ENCODE assay signal across 20 mouse cellular contexts in genomic region chr6:52712563-52712962, GRCm38 (mm10). TPM values are rescaled to one million over a fixed set of nuclear protein-coding genes. Genes with fewer than 3 reads are reported as not detected.
A peak's percentile ranks its signal among the peaks of the same experiment; 100 is the strongest.
DNase-seq lines count a peak whose midpoint lies in the region; ATAC-seq and TF ChIP-seq lines count a peak whose summit lies in the region.
"Had no signal": no experiment of that assay in that cellular context is flagged by ENCODE, and none has a peak within 500 bp of the region (broad histone marks: within the 10 kb centered on the region; RNA-seq: fewer than 3 reads in every experiment).

No protein-coding gene starts in this region.

- no peak for TF ChIP-seq CTCF in spleen, adult 2 months (IDR thresholded peaks at IDR 0.05; ENCODE audit: extremely low read depth, insufficient read depth, insufficient read length, insufficient replicate concordance)
- no peak for TF ChIP-seq CTCF in MEL (IDR thresholded peaks at IDR 0.05 in 2 of 3, conservative IDR thresholded peaks at IDR 0.05 in 1 of 3; ENCODE audit: control insufficient read depth in 1 of 3, insufficient read depth in 1 of 3, low read depth in 2 of 3, low read length in 3 of 3, poor library complexity in 1 of 3, severe bottlenecking in 1 of 3)
- no peak for TF ChIP-seq CTCF in liver, embryonic 14.5 days (IDR thresholded peaks at IDR 0.05; ENCODE audit: low read depth)
- no peak for TF ChIP-seq CTCF in cerebellum, adult 2 months (IDR thresholded peaks at IDR 0.05; ENCODE audit: borderline replicate concordance, insufficient read depth, low read depth, low read length)

- no peak for ATAC-seq in liver, embryonic 14.5 days (ENCODE audit: insufficient read depth)

- H3K4me1 ChIP-seq in spleen, adult 2 months (ENCODE audit: control insufficient read depth, insufficient read depth, insufficient read length) = peaks cover 8% of the 10 kb centered on the region
- H3K4me1 ChIP-seq in MEL (ENCODE audit: control insufficient read depth in 1 of 2, insufficient read depth in 2 of 2, low read length in 2 of 2) = peaks cover 0 to 2% of the 10 kb centered on the region in 2 experiments; a peak in 1 of 4 replicates
- H3K4me1 ChIP-seq in liver, embryonic 14.5 days (replicated peaks; ENCODE audit: control insufficient read depth in 2 of 2, insufficient read depth in 2 of 2, low read length in 1 of 2) = peaks cover 10 to 17% of the 10 kb centered on the region in 2 experiments
- H3K4me1 ChIP-seq in cerebellum, adult 2 months (ENCODE audit: control insufficient read depth, insufficient read depth, low read length) = no peaks in the 10 kb centered on the region

- H3K79me2 ChIP-seq in MEL (ENCODE audit: control insufficient read depth, insufficient read depth, low read length, poor library complexity) = peaks cover 27% of the 10 kb centered on the region

- peak overlapping the region; percentile 70 for H3K9ac ChIP-seq in MEL (ENCODE audit: control insufficient read depth, low read depth, low read length, poor library complexity, severe bottlenecking)
- no peak overlapping the region for H3K9ac ChIP-seq in liver, embryonic 14.5 days (replicated peaks)

- no peaks in the 10 kb centered on the region for H3K27me3 ChIP-seq in spleen, adult 2 months (ENCODE audit: control insufficient read depth, insufficient read depth, low read length)
- no peaks in the 10 kb centered on the region for H3K27me3 ChIP-seq in MEL (ENCODE audit: control insufficient read depth in 1 of 2, insufficient read depth in 2 of 2, low read length in 2 of 2)
- no peaks in the 10 kb centered on the region for H3K27me3 ChIP-seq in liver, embryonic 14.5 days (ENCODE audit: control insufficient read depth, insufficient read depth, low read length)
- no peaks in the 10 kb centered on the region for H3K27me3 ChIP-seq in cerebellum, adult 2 months (ENCODE audit: control insufficient read depth, insufficient read depth, low read length)
- H3K27me3 ChIP-seq: forebrain, embryonic 13.5 days; neural tube, embryonic 15.5 days had no signal

- intact Hi-C loops in left cerebral cortex, postnatal 36 days (cut with DNase I) = loop anchor here (5.0 kb wide), 1 partner anchor 70 kb away; the partner anchor contains the start of gene Hibadh

- H3K9me3 ChIP-seq in MEL (replicated peaks; ENCODE audit: insufficient read depth, low read length) = no peaks in the 10 kb centered on the region
- H3K9me3 ChIP-seq in liver, embryonic 14.5 days (ENCODE audit: control insufficient read depth, low read length) = no peaks in the 10 kb centered on the region
- H3K9me3 ChIP-seq: forebrain, embryonic 13.5 days; neural tube, embryonic 15.5 days had no signal

- DNase-seq in spleen, adult 2 months (ENCODE audit: low read depth in 1 of 2, low spot score in 2 of 2) = no peak
- no peak for DNase-seq in spleen, postnatal 14 days (ENCODE audit: low spot score in 2 of 2)
- DNase-seq in MEL (ENCODE audit: low read depth, low spot score) = peak; percentile 42
- no peak for DNase-seq in liver, embryonic 14.5 days (ENCODE audit: low read depth in 3 of 3, low spot score in 3 of 3)
- no peak for DNase-seq in embryo, embryonic 11 days
- DNase-seq in left cerebral cortex, postnatal 36 days (ENCODE audit: low spot score in 2 of 2) = no peak
- no peak for DNase-seq in cerebellum, adult 2 months
- DNase-seq: adrenal gland, postnatal 14 days; cerebellum, adult 11 months; cerebellum, postnatal 25 days; gastrocnemius, postnatal 10 days; heart, adult 18-20 months; heart, postnatal 36 days; kidney, adult 11 months; midbrain, embryonic 14.5 days; right cerebral cortex, postnatal 14 days; thymus, adult 18-20 months; thymus, postnatal 4 days had no signal

- TF ChIP-seq POLR2A in spleen, adult 2 months (IDR thresholded peaks at IDR 0.05; ENCODE audit: low read depth, low read length) = no peak
- 0 out of 4 replicates have a peak, but pooled peaks of 1 of the 2 experiments have one; percentile 23 for TF ChIP-seq POLR2A in MEL (IDR thresholded peaks at IDR 0.05; ENCODE audit: control insufficient read depth in 1 of 2, insufficient read depth in 1 of 2, low read depth in 1 of 2, low read length in 2 of 2, poor library complexity in 1 of 2)
- TF ChIP-seq POLR2A in cerebellum, adult 2 months (IDR thresholded peaks at IDR 0.05; ENCODE audit: borderline replicate concordance, insufficient read depth, low read length) = no peak

- no peak overlapping the region; the same call in 1 of the 2 replicates for H3K4me3 ChIP-seq in spleen, adult 2 months (ENCODE audit: extremely low read depth, insufficient read depth, insufficient read length)
- H3K4me3 ChIP-seq in MEL (ENCODE audit: control insufficient read depth in 1 of 2, insufficient read depth in 1 of 2, low read depth in 2 of 2, low read length in 2 of 2) = peak overlapping the region; percentile 30 to 98
- H3K4me3 ChIP-seq in liver, embryonic 14.5 days (ENCODE audit: insufficient read depth in 1 of 2, low read depth in 2 of 2, low read length in 2 of 2) = no peak overlapping the region
- no peak overlapping the region for H3K4me3 ChIP-seq in cerebellum, adult 2 months (replicated peaks; ENCODE audit: insufficient read depth, low read depth, low read length)

- TF ChIP-seq RAD21 in MEL (IDR thresholded peaks at IDR 0.05; ENCODE audit: low read depth, low read length) = no peak

- peak overlapping the region; percentile 77 for H3K4me2 ChIP-seq in liver, embryonic 14.5 days (ENCODE audit: low read depth)

- 7% methylated on average over 2 of the region's 2 CpGs for WGBS in spleen, adult 2 months
- WGBS in liver, embryonic 14.5 days (ENCODE audit: insufficient replicate concordance) = 15% methylated on average over 2 of the region's 2 CpGs
- 86% methylated on average over 2 of the region's 2 CpGs for WGBS in cerebellum, adult 2 months

- H3K27ac ChIP-seq in spleen, adult 2 months (ENCODE audit: insufficient read depth, low read length) = peak overlapping the region; percentile 73
- peak overlapping the region; percentile 43 for H3K27ac ChIP-seq in MEL (ENCODE audit: control insufficient read depth, low read depth, low read length)
- peak overlapping the region; percentile 12 for H3K27ac ChIP-seq in liver, embryonic 14.5 days
- no peak overlapping the region for H3K27ac ChIP-seq in cerebellum, adult 2 months (ENCODE audit: insufficient read depth, low read length)

- no peaks in the 10 kb centered on the region for H3K36me3 ChIP-seq in spleen, adult 2 months (ENCODE audit: control insufficient read depth, insufficient read depth, low read length)
- peaks cover 0 to 11% of the 10 kb centered on the region in 2 experiments; a peak in 2 of 4 replicates for H3K36me3 ChIP-seq in MEL (ENCODE audit: control insufficient read depth in 1 of 2, insufficient read depth in 2 of 2, low read length in 2 of 2)
- no peaks in the 10 kb centered on the region for H3K36me3 ChIP-seq in liver, embryonic 14.5 days (replicated peaks; ENCODE audit: control insufficient read depth, insufficient read depth, low read depth)
- H3K36me3 ChIP-seq: neural tube, embryonic 15.5 days had no signal

- TF ChIP-seq EP300 in MEL (IDR thresholded peaks at IDR 0.05; ENCODE audit: low read depth in 1 of 2, low read length in 2 of 2) = no peak
- TF ChIP-seq EP300 in liver, embryonic 14.5 days (IDR thresholded peaks at IDR 0.05; ENCODE audit: low read depth) = no peak

TF ChIP-seq in MEL, 35 proteins besides CTCF, POLR2A, EP300 and RAD21 (continues in another document):
- no peak for TF ChIP-seq MAX (IDR thresholded peaks at IDR 0.05; ENCODE audit: low read length)
- TF ChIP-seq NELFE (IDR thresholded peaks at IDR 0.05; ENCODE audit: low read depth, low read length) = peak; percentile 17; the same call in 1 of the 2 replicates
- no peak for TF ChIP-seq USF1 (IDR thresholded peaks at IDR 0.05; ENCODE audit: low read depth, low read length)
- TF ChIP-seq ZKSCAN1 (IDR thresholded peaks at IDR 0.05; ENCODE audit: low read depth, low read length) = no peak
- TF ChIP-seq MAZ (IDR thresholded peaks at IDR 0.05; ENCODE audit: low read depth, low read length) = no peak
- no peak for TF ChIP-seq CHD2 (IDR thresholded peaks at IDR 0.05; ENCODE audit: low read length)
- TF ChIP-seq UBTF (IDR thresholded peaks at IDR 0.05; ENCODE audit: borderline replicate concordance, insufficient read depth, low read depth, low read length) = no peak
- no peak for TF ChIP-seq MYB (IDR thresholded peaks at IDR 0.05; ENCODE audit: low read depth, low read length)
- TF ChIP-seq GABPA (IDR thresholded peaks at IDR 0.05; ENCODE audit: low read depth, low read length) = no peak
- TF ChIP-seq CHD1 (IDR thresholded peaks at IDR 0.05; ENCODE audit: low read depth, low read length) = no peak
- no peak; the same call in 1 of the 2 replicates for TF ChIP-seq RCOR1 (IDR thresholded peaks at IDR 0.05; ENCODE audit: low read depth, low read length)
- TF ChIP-seq MEF2A (IDR thresholded peaks at IDR 0.05; ENCODE audit: extremely low read depth, insufficient replicate concordance, low read depth, low read length, poor library complexity, severe bottlenecking) = no peak
- no peak for TF ChIP-seq MYC (IDR thresholded peaks at IDR 0.05; ENCODE audit: low read depth, low read length)
- TF ChIP-seq TAL1 (IDR thresholded peaks at IDR 0.05; ENCODE audit: low read length) = no peak
- TF ChIP-seq ZC3H11A (IDR thresholded peaks at IDR 0.05; ENCODE audit: low read depth, low read length) = no peak
- TF ChIP-seq TBP (IDR thresholded peaks at IDR 0.05; ENCODE audit: low read depth, low read length) = peak; percentile 59; the same call in 1 of the 2 replicates
- TF ChIP-seq USF2 (IDR thresholded peaks at IDR 0.05; ENCODE audit: borderline replicate concordance in 1 of 2, insufficient read depth in 1 of 2, low read depth in 1 of 2, low read length in 2 of 2) = no peak
- TF ChIP-seq ETS1 (IDR thresholded peaks at IDR 0.05; ENCODE audit: low read depth, low read length) = no peak
- TF ChIP-seq NRF1 (IDR thresholded peaks at IDR 0.05; ENCODE audit: insufficient read depth, low read depth, low read length, poor library complexity, severe bottlenecking) = no peak
- no peak for TF ChIP-seq JUND (IDR thresholded peaks at IDR 0.05; ENCODE audit: low read depth, low read length)
- TF ChIP-seq MAFK (IDR thresholded peaks at IDR 0.05; ENCODE audit: borderline replicate concordance, low read depth, low read length) = no peak
- no peak; the same call in 1 of the 2 replicates for TF ChIP-seq ZMIZ1 (IDR thresholded peaks at IDR 0.05; ENCODE audit: low read depth, low read length)

RNA-seq across cellular contexts. Expression of gene Tax1bp1, which starts 1.0 kb away (rescaled TPM):
- 15.6 and 16.6 TPM in 2 replicates for polyA plus RNA-seq in spleen, adult 2 months (2012; rRNA removed)
- 39.8 and 46.0 TPM in 2 replicates for total RNA-seq in MEL (2012; rRNA removed)
- 10 to 100 TPM in 1 of 2 experiments, not detected in 1; 45.6 TPM for polyA plus RNA-seq in MEL (2012; ENCODE audit: insufficient read depth in 1 of 2, insufficient read length in 2 of 2, low read depth in 1 of 2, low replicate concordance in 2 of 2, missing spikeins in 1 of 2)
- polyA plus RNA-seq in liver, embryonic 14.5 days (2012; rRNA removed) = 18.0 and 32.3 TPM in 2 replicates
- 98.9 and 102 TPM in 2 replicates for polyA plus RNA-seq in liver, embryonic 14.5 days (2014; fragmentation: Nextera tagmentation; extraction: Ambion mirVana)
- total RNA-seq in left cerebral cortex, postnatal 36 days (2021) = 100 to 1,000 TPM; 125 TPM
- polyA plus RNA-seq in cerebellum, adult 2 months (2012; rRNA removed) = 90.6 and 95.4 TPM in 2 replicates

Comparison
In these comparisons a context has a peak if more than half of its experiments do, and no peak if none do; other contexts are left out.
1. H3K4me3 ChIP-seq: peak in MEL (2 of 2); none in spleen, adult 2 months (single experiment), liver, embryonic 14.5 days (0 of 2) and cerebellum, adult 2 months (single experiment).